Mouse (Mus musculus) bone marrow macrophage, adult 2 months (primary cell): ENCODE results near the gene Pou2f1. TPM values are rescaled to one million over a fixed set of nuclear protein-coding genes. Genes with fewer than 3 reads are reported as not detected.
"Not testable (repeated sequence)": the region's sequence is repeated elsewhere in the genome, so short reads cannot be mapped to it uniquely, and the experiment has no call there.

Source experiments
- H3K27ac ChIP-seq: 2 replicates; pipeline ENCODE4 v1.5.1; 2012; ENCODE audit warnings: low read depth, low read length; ENCODE audit not compliant: insufficient read depth
- H3K4me1 ChIP-seq: 2 replicates; pipeline ENCODE4 v1.6.1; 2012; ENCODE audit warnings: low read length; ENCODE audit not compliant: control insufficient read depth, insufficient read depth
- H3K4me3 ChIP-seq: 2 replicates; pipeline ENCODE4 v1.5.1; 2012; ENCODE audit warnings: mild to moderate bottlenecking, low read length, moderate library complexity; ENCODE audit not compliant: insufficient read depth
- CTCF ChIP-seq: IDR thresholded peaks from 2 replicates; pipeline ENCODE4 v1.5.1; 2012; ENCODE audit warnings: low read depth, mild to moderate bottlenecking, low read length, moderate library complexity
- POLR2A ChIP-seq: IDR thresholded peaks from 2 replicates; pipeline ENCODE4 v1.6.1; 2012; ENCODE audit warnings: mild to moderate bottlenecking, low read depth, low read length, borderline replicate concordance
- polyA plus RNA-seq: library from polyadenylated mRNA; stranded (reverse); fragments of >200 nt; gene quantifications from 2 replicates; pipeline ENCODE4 v1.2.4, GENCODE M21; 2012; ENCODE audit not compliant: missing spikeins, insufficient read depth, insufficient read length

The Pou2f1 gene
- polyA plus RNA-seq, 1 experiment: 12.3 TPM

- Histone ChIP-seq H3K4me1 (peaks cover 16% of the 10 kb centered on the region), H3K4me3 (peak overlapping the region; percentile 99), H3K27ac (peak overlapping the region; percentile 79)
- TF ChIP-seq POLR2A (peak; percentile 67; the same call in 1 of the 2 replicates), CTCF (no peak)
Measured at GRCm38 (mm10) chr1:166003181-166004022, 924 bp upstream of the Pou2f1 start.

GRCm38 (mm10) chr1:166001904-166002489 lies 481 bp downstream of the Pou2f1 start:
- Histone ChIP-seq H3K27ac (peak overlapping the region; percentile 42; the same call in 1 of the 2 replicates), H3K4me1 (peaks cover 13% of the 10 kb centered on the region), H3K4me3 (peak overlapping the region; percentile 91)
- TF ChIP-seq CTCF (no peak), POLR2A (no peak)

- TF ChIP-seq POLR2A (no peak), CTCF (no peak)
- H3K4me1 ChIP-seq: peaks cover 12% of the 10 kb centered on the region
- peak overlapping the region; percentile 91 for H3K4me3 ChIP-seq
- peak overlapping the region; percentile 33 for H3K27ac ChIP-seq
Measured at GRCm38 (mm10) chr1:166001121-166001903, 1.2 kb downstream of the Pou2f1 start.

GRCm38 (mm10) chr1:166000601-166001120 lies 1.8 kb downstream of the Pou2f1 start:
- Histone ChIP-seq H3K4me3 (peak overlapping the region; percentile 91), H3K27ac (0 out of 2 replicates have a peak overlapping the region, but pooled peaks have one; percentile 33)
- TF ChIP-seq POLR2A: no peak
- no peak for TF ChIP-seq CTCF

GRCm38 (mm10) chr1:165999709-166000108 lies 2.8 kb downstream of the Pou2f1 start:
- Histone ChIP-seq H3K27ac (no peak overlapping the region), H3K4me3 (no peak overlapping the region), H3K4me1 (peaks cover 12% of the 10 kb centered on the region)
- no peak for TF ChIP-seq CTCF
- TF ChIP-seq POLR2A: no peak

More at GRCm38 (mm10) chr1:166000601-166001120, 1.8 kb downstream of the Pou2f1 start:
- peaks cover 12% of the 10 kb centered on the region for H3K4me1 ChIP-seq

- Histone ChIP-seq H3K4me3 (no peak overlapping the region), H3K27ac (no peak overlapping the region), H3K4me1 (peaks cover 9% of the 10 kb centered on the region)
- TF ChIP-seq POLR2A (no peak), CTCF (no peak)
Measured at GRCm38 (mm10) chr1:165995661-165996055, 6.8 kb downstream of the Pou2f1 start.

GRCm38 (mm10) chr1:165995011-165995660 lies 7.3 kb downstream of the Pou2f1 start:
- not testable (repeated sequence) for H3K4me1 ChIP-seq, H3K27ac ChIP-seq, H3K4me3 ChIP-seq

GRCm38 (mm10) chr1:165994279-165994678 lies 8.2 kb downstream of the Pou2f1 start:
- no peak for TF ChIP-seq CTCF
- Histone ChIP-seq H3K4me1 (peaks cover 2% of the 10 kb centered on the region), H3K4me3 (no peak overlapping the region), H3K27ac (no peak overlapping the region)
